Mouse (Mus musculus): ENCODE results near the gene Cd209a.

GRCm38 (mm10) chr8:3710312-3710711, 38.5 kb downstream of the Cd209a start:
- no peak for TF ChIP-seq CTCF (IDR thresholded peaks at IDR 0.05; ENCODE audit: low read depth)
- no peak for TF ChIP-seq EP300 (IDR thresholded peaks at IDR 0.05; ENCODE audit: low read depth)

Measured in liver, embryonic 14.5 days (tissue).